28 mouse cellular contexts compared by ENCODE assay signal in genomic region chr6:33425007-33425406, GRCm38 (mm10).
"Had no signal": no experiment of that assay in that cellular context is flagged by ENCODE, and none has a peak within 500 bp of the region (broad histone marks: within the 10 kb centered on the region; RNA-seq: fewer than 3 reads in every experiment).

No protein-coding gene starts in this region.

- H3K27ac ChIP-seq: limb, embryonic 10.5 days; limb, embryonic 12.5 days; limb, embryonic 13.5 days; limb, embryonic 15.5 days; liver, embryonic 12.5 days; liver, embryonic 13.5 days; liver, embryonic 14.5 days; liver, embryonic 15.5 days; lung, embryonic 15.5 days; macrophage; midbrain, embryonic 10.5 days; midbrain, embryonic 12.5 days; midbrain, embryonic 13.5 days; midbrain, embryonic 15.5 days; neural tube, embryonic 12.5 days had no signal

- H3K27me3 ChIP-seq: limb, embryonic 12.5 days; limb, embryonic 13.5 days; limb, embryonic 15.5 days; liver, embryonic 12.5 days; liver, embryonic 13.5 days; liver, embryonic 15.5 days; lung, embryonic 15.5 days; megakaryocyte, embryonic 14.5 days; midbrain, embryonic 12.5 days; midbrain, embryonic 13.5 days; midbrain, embryonic 15.5 days; neural tube, embryonic 12.5 days had no signal

- H3K9ac ChIP-seq: limb, embryonic 12.5 days; limb, embryonic 13.5 days; limb, embryonic 15.5 days; liver, embryonic 12.5 days; liver, embryonic 13.5 days; liver, embryonic 14.5 days; liver, embryonic 15.5 days; liver, postnatal 0 days; lung, embryonic 14.5 days; lung, embryonic 15.5 days; midbrain, embryonic 12.5 days; midbrain, embryonic 13.5 days; midbrain, embryonic 15.5 days; neural tube, embryonic 12.5 days had no signal

- H3K9me3 ChIP-seq: limb, embryonic 10.5 days; limb, embryonic 12.5 days; limb, embryonic 13.5 days; limb, embryonic 15.5 days; liver, embryonic 12.5 days; liver, embryonic 13.5 days; liver, embryonic 15.5 days; lung, embryonic 15.5 days; megakaryocyte, embryonic 14.5 days; midbrain, embryonic 10.5 days; midbrain, embryonic 12.5 days; midbrain, embryonic 13.5 days; midbrain, embryonic 15.5 days; neural tube, embryonic 12.5 days had no signal

- H3K36me3 ChIP-seq: limb, embryonic 10.5 days; limb, embryonic 12.5 days; limb, embryonic 13.5 days; limb, embryonic 15.5 days; liver, embryonic 12.5 days; liver, embryonic 13.5 days; liver, embryonic 15.5 days; lung, embryonic 15.5 days; midbrain, embryonic 10.5 days; midbrain, embryonic 12.5 days; midbrain, embryonic 13.5 days; midbrain, embryonic 15.5 days; neural tube, embryonic 12.5 days had no signal

- H3K4me3 ChIP-seq: limb, embryonic 10.5 days; limb, embryonic 12.5 days; limb, embryonic 13.5 days; limb, embryonic 15.5 days; liver, embryonic 12.5 days; liver, embryonic 13.5 days; liver, embryonic 15.5 days; lung, embryonic 15.5 days; megakaryocyte, embryonic 14.5 days; midbrain, embryonic 10.5 days; midbrain, embryonic 12.5 days; midbrain, embryonic 13.5 days; midbrain, embryonic 15.5 days; myocyte; neural tube, embryonic 12.5 days had no signal

- DNase-seq: left cerebral cortex, postnatal 4 days; liver; liver, embryonic 13.5 days; liver, postnatal 0 days; lung, adult 18-20 months; lung, adult 2 months; lung, embryonic 14.5 days; lung, postnatal 10 days; lung, postnatal 14 days; lung, postnatal 36 days; lung, postnatal 4 days; midbrain, embryonic 14.5 days had no signal

- H3K4me1 ChIP-seq: limb, embryonic 12.5 days; limb, embryonic 13.5 days; limb, embryonic 15.5 days; liver, embryonic 12.5 days; liver, embryonic 13.5 days; liver, embryonic 15.5 days; lung, embryonic 15.5 days; midbrain, embryonic 12.5 days; midbrain, embryonic 15.5 days; neural tube, embryonic 12.5 days had no signal
